Mouse (Mus musculus): ENCODE data around the gene Tcp11l2.

The Tcp11l2 gene

DNA sequence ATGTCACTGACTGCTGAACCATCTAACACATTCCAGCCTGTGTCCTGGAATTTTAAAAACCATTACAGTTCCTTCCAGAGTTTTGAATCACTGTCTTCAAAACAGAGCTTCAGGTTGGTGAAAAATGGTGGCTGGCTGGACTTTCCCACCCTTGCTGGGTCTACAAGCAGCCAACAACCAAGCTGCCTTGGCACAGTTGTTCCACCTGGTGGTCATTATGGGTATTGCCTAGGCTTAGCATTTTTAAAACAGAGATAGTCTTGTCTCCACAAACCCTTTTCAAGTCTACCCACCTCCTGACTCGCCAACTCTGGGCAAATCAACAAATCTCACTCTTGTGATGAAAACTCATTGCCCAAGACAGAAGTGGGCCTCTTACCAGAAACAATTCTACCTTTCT, 17.9 kb upstream of the Tcp11l2 start:
- DNase-seq (ENCODE audit: low spot score in 2 of 2) = no peak

DNA sequence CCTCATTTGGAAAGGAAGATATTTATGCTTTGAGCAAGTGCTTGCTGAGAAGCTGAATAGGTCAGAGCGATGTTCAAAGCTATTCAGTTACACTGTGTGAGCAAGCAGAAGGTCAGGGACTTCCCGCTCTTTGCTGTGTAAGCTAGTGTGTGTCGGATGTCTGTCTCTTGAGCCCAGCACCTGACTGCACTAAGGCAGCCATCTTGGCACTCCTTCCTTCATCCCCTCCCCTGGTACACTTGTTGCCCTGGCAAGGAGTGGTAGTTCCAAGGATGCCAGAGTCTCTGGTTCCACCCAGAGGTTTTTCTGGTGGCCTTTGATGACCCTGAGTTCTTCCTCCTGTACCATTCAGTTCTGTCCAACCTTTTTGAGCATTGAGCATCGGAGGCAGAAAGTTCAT, 16.4 kb upstream of the Tcp11l2 start:
- DNase-seq (ENCODE audit: low spot score in 2 of 2) = no peak

DNA sequence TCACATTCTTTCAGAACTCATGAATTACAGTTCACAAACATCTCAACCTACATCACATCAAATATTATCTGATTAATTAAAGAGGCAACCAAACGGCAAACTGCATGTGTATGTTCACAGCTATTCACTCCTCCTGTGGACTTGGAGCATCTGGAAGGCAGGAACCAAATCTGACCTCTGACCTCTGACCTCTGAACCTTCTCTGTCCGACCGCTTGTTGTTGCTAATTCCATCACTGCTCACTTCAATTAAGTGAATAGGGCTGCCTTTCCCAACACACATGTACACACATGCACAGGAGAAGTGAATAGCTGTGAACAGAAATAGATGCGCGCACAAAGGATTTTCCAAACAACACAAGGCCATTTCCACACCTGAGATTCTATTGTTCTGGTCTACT, 14.3 kb upstream of the Tcp11l2 start:
- DNase-seq (ENCODE audit: low spot score in 2 of 2) = no peak

DNA sequence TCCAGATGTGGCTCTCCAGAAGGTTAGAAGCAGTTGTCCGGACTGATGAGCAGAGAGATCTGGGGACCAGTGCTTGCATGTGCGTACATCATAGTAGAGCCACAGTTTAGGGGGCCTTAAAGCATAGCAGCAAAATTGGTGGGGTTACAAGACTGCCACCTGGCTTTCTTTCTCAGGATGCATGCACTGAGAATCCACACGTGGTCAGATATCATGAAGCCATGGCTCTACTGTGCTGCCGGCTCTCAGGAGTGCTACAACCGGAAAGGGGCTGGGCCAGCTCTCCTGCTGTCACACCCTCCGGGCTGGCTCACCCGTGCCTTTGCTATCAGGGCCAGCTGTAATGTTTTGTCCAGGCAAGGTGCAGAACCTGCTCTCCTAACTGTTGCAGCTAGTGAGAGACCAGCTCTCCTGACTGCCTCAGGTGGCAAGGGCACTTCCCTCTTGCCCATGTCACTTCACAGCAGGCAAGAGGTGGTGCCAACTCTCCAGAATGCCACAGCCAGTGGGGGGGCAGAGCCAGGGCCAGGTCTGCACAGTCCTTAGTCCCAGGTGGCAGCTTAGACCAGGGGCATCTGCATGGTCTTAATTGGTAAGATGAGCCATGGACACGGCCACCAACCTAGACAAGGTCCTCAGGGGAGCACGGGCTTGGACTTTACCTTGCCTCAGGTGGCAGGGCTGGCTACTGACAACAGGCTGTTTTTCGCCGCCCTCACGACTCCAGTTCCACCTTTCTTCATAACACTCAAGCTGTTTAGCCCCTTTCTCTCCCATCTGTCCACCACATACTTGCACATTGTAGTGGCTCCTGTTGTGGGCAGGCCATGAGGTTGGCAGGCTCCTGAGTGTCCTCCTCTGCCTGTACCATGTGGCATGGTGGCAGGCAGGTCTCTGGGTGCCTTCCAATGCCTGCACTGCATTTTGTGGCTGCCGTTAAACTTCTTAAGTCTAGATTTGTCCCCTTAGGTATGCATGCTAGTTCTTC, 13.6 kb upstream of the Tcp11l2 start:
- peak; percentile 15 to 30 for DNase-seq (ENCODE audit: low spot score in 2 of 2)

DNA sequence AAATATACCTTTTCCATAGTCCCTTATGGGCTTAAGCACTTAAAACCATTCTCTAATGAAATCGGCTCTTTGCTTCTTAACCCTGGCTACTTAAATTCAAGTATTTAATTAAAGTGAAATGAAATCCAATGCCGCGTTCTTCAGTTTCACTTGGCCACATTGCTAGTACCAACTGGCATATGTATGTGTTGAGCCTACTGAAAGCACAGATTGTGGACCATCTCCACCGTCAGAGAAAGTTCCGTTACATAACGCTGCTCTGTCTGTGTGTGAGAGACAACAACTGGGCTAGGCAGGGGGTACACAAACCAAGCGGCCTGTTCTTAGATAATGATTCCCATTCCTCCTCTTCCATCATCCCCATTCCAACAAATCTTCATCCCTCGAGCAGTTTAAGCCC, 12.0 kb upstream of the Tcp11l2 start:
- no peak for DNase-seq (ENCODE audit: low spot score in 2 of 2)

DNA sequence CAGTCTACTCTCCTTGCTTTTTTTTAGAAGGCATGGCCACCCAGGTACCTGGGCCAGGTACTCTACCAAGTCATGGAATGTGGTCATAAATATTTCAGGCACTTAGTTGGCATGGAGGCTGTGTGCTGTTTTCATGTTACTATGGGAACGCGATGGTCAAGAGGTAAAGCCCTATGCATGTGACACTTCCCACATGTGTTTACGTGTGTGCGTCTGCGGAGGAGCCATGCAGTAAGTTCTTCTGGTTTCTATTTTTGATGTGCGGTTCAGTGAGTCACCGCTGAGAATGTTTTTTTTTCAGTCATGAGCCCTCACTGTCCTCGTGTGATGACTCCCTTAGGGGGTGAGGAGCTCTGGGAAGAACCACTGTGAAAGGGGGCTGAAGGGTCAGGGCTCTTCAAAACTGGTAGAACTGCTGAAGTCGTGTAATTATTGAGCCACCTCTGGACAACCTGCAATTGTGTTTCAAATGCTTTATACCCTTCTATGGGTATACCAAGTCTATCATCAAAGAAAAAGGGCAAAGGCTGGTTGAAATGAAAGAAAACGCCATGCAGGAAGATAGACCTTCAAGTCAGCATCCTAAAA, 5.3 kb upstream of the Tcp11l2 start:
- DNase-seq (ENCODE audit: low spot score in 2 of 2) = no peak

DNA sequence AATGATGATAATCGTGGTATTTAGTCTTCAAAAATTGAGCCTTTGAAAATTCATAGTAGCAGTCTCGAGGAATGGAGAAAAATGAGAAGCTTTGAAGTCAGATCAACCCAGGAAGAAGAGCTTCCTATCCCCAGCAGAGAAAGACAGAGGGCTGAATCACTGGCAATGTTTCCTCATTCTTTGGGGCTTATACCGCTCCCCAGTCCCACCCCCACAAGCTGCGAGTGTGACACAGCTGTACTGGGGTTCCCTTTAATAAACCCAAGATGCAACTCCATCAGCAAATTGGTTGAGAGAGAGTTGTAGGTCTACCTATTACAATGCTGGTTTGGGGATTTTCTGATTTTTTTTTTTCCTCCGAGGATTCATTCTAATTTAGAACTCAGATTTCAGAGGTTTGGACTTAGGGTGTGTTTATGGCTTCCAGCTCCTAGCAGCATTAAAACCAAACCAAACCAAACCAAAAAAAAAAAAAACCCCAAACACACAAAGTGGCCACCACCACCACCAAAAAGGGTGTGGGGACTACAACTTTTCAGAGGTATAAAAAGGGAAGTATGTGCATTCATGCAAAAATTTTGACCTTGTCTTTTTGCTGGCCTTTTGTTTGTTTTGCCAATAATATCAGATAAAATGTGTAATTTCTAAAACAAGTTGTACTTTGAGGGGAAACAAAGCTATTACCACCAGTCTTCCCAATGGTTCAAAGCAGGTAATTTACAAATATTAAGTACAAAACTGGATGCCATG, 2.6 kb upstream of the Tcp11l2 start:
- DNase-seq (ENCODE audit: low spot score in 2 of 2) = no peak

DNA sequence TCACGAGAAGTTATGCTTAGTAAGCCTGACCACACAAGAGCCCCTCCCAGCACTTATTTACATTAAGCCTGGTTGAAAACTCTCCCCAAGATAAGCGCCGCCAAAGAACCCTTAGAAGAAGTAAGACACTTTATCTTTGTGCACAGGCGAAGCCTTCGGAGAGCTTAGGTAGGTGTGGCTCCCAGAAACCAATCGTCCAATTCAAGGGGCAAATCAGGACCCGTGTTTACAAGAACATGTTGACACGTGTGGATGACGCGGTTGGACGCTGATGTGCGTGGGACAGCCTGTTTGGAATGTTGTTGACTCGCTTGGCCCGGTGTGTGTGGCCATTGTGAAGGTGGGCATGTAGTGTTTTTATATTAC, 414 bp upstream of the Tcp11l2 start:
- no peak for DNase-seq (ENCODE audit: low spot score in 2 of 2)

DNA sequence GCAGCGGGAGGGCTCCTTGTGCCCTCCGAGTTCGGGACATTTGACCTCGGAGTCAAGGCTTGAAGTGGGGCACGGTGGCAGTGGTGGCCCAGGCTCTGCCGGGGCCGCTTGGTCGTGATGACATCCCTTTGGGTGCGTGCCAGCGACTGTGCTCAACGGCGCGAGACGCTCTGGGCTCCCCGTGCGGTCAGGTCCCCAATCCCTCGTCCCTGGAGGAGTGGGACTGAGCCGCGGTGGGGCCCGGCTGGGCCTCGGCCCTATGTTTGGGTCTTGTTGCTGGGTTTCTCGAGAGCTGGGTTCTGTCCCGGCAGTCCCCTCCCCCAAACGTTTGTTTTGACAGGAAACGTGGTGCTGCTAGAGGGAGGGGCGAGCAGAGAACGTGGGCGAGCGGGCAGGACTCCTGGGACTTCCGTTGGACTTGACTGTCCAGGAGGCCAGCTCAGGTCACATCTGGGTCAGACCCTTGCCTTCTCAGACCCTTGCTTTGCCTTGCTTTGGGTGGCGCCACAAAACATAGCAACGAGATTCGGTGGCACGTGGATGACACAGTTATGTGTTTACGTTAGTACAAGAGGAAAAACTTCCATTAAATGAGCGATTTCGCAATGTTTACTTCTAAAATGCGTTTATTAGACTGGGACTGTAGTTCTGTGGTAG, 773 bp downstream of the Tcp11l2 start:
- peak; percentile 48 to 70 for DNase-seq (ENCODE audit: low spot score in 2 of 2)

DNA sequence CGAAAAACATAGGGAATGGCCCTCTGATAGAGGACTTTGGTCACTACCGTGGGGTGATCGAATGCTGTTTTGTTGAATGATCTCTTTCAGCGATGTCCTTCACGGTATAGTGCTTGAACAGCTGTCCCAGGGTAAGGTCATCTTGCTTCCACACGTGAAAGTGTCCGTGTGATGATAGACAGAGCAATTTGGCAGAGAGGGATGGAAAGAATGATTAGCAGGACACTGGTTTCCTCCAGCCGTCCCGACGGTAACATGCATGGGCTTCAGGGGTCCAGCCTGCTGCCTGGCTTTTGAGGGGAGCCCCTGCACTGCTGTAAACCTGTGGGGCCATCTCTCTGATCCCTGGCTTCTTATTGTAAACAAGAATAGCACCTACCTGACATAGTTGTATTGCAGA, 2.3 kb downstream of the Tcp11l2 start:
- DNase-seq (ENCODE audit: low spot score in 2 of 2) = no peak

DNA sequence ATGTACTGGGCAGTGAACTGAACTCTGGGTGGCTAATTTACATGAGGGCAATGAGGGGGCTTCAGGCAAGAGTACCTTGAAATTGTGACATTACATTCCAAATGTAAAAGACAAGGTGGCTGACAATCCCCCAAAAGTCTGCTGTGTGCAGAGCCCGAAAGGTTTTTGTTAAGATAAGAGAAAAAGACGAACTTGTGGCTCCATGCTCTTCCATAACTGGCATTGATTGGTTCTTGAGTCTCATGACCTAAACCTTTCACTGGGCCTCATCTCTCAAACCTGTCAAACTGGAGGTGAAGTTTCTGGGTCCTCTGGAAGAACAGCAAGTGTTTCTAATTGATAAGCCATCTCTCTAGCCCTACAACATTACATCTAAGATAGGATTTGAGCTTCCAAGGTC, 3.1 kb downstream of the Tcp11l2 start:
- DNase-seq (ENCODE audit: low spot score in 2 of 2) = no peak

DNA sequence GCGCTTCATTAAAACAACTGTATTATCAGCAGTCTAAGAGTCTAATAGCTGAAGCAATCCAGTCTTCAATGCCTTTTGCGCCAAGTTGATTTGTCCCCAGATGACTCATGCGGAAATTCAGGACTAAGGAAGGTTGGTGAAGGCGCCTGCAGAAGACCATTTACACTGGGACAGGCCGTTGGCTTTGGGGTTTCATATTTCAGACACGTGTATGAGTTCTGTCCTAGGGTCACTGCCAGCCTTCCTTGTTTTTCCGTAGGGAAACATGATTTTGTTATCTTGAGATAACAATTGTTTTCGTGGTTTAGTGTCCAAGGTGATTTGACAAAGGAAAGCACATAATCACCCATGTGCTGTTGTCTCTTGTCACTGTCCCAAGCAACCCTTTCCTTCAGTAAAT, 4.8 kb downstream of the Tcp11l2 start:
- no peak for DNase-seq (ENCODE audit: low spot score in 2 of 2)

DNA sequence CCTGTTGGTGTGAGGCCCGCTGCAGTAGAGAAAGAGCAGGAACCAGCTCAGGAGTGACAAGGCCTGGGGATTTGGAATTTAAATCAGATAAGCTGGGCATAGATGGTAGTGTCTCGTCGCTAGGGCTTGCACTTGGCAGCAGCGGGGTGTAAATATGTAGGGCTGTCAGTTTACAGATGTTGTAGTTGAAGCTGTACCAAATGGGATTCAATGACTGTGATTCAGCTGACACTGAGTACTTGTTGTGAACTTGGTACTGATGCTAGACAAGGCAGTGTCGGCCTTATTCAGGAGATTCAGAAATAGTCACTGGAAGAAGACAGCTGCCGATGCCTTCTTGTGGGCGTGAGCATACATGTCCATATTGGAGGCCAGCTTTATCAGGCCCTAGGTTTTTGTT, 5.8 kb downstream of the Tcp11l2 start:
- no peak for DNase-seq (ENCODE audit: low spot score in 2 of 2)

DNA sequence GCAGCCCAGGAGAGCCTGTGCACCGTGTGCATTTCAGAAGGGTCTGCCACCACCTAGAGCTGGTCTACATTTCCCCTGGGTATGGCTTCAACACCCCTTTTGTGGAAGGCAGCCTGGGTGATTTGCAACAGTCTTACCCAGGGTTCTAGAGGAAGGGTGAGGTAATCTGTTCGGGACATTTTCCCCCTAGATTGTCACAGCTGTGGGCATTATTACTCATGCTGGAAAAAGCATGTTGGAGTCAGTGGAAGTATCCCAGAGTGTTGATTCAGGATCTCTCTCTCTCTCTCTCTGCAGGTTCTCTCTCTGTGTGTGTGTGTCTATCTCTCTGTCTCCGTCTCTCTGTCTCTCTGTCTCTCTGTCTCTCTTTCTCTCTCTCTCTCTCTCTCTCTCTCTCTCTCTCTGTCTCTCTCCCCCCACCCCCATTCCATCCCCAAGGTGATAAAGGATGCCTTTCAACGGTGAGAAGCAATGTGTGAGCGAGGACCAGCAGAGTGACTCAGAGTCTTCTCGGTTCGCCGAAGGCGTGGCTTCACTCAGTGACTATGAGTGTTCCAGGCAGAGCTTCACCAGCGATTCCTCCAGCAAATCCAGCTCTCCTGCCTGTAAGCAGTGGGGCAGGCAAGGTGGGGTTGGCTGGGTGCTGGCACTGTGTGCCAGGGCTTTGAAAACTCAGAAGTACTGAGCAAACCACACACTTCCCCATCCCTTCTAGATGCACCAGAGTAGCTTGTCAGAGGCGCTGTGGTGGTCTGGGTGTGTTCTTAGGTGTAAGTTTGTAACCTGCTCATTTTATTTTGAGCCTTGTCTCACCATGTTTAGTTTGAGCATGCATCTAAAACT, 8.2 kb downstream of the Tcp11l2 start:
- DNase-seq (ENCODE audit: low spot score in 2 of 2) = no peak

DNA sequence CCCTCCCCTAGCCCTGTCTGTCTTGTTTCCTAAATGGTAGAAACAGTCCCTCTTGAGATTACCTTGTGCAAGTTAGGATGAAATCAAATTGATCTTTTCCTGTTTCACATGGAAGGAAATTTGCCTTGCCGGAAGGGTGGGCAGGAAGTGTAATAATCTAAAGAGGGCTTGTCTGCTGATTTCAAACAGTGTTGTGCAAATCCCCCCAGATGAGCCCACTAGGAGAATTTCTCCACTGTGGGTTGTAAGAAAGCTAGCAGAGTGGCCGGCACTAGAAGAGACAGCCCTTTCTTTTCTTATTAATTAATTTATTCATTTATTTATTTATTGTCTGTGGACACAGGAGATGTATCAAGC, 8.8 kb downstream of the Tcp11l2 start:
- DNase-seq (ENCODE audit: low spot score in 2 of 2) = no peak

DNA sequence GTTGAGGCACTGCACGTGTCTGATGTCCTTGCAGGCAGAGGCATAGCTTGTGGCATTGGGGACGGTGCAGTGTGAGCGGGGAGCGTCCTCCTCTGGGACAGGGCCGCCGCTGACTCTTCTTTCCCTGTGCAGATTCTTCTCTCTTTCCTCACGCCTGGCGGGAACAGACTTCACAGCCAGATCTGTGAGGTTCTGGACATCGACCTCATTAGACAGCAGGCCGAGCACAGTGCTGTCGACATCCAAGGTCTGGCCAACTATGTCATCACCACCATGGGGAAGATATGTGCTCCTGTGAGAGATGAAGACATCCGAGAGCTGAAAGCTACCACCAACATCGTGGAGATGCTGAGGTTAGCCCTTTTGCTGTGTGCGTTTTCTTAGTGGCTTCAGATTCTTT, 14.5 kb downstream of the Tcp11l2 start:
- DNase-seq (ENCODE audit: low spot score in 2 of 2) = no peak

DNA sequence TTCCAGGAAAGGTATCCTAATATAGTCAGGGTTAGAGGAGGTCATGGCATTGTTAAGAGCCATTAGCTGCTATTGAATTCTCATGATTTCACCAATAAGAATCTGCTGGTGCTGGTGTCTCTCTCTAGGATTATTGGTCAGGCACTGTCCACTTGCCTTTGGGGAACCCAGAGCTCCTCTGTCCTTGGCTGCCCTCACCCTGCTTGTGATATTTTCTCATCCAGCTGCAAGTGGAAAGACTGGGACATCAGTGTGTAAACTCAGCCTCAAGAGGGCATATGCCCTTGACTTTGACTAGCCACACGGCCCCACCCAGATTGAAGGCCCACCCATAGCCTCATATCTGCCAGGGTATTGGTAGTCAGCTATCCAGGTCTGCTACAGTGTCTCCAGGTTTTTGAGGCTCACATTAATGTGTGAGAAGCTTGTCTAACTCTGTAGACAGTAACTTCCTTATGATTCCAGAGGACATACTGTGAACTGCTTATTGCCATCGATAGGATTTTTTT, 15.3 kb downstream of the Tcp11l2 start:
- no peak for DNase-seq (ENCODE audit: low spot score in 2 of 2)

DNA sequence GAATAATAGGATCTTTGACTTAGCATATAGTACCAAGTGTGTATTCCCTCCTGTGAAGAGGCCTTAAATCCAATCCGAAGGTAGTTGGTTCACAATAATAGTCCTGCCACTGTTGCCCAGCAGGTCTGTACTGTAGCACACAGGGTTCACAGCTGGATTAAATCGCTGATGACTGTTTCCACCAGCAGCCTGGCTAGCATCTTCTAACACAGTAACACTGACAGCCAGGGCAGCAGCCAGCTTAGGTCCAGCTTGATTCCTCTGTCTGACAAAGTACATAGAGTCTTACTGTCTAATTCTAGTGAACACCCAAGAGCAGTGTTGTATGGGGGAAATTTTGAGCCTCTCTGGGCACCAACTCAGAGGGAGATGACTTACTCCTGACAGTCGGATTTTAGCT, 16.3 kb downstream of the Tcp11l2 start:
- no peak for DNase-seq (ENCODE audit: low spot score in 2 of 2)

DNA sequence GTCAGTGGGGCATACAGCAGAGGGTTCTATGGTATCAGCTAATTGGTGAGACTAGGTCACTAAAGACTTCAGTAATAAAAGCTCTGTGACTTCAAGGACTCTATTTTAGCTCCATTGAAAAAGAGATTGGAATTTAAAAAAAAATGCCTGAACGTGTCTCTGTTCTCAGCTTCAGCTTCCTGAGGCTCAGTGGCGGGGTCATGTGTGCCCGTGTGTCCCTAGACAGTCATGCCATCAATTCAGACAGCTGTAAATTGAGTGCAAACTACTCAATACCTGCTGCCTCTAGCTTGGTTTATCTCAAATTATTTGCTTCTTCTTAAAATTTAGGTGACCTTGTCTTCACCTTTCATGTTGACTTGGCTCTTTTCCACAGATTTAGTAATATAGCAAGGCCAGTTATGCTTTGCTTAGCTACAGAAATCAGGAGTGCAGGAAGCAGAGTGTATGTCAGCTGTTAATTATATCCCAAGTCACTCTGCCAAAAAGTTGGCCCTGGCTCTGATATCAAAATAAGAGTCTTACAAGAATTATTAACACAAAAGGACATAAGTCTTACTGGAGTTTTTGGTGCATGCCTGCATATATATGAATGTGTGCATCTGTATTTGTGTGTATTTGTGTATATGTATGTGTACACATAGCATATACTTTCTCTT, 20.8 kb downstream of the Tcp11l2 start:
- no peak for DNase-seq (ENCODE audit: low spot score in 2 of 2)

DNA sequence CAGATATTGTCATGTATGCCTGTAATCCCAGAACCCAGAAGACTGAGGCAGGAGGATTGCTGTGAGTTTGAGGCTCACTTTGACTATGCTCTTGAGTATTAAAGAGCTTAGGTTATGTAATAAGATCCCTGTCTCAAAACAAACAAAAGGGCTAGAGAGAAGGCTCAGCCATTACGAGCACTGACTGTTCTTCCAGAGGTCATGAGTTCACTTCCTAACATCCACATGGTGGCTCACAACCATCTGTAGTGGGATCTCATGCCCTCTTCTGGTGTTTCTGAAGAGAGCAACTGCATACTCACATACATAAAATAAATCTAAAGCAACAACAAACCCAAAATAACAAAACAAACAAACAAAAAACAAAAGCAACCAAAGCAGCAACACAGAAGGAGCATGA, 21.7 kb downstream of the Tcp11l2 start:
- DNase-seq (ENCODE audit: low spot score in 2 of 2) = no peak

DNA sequence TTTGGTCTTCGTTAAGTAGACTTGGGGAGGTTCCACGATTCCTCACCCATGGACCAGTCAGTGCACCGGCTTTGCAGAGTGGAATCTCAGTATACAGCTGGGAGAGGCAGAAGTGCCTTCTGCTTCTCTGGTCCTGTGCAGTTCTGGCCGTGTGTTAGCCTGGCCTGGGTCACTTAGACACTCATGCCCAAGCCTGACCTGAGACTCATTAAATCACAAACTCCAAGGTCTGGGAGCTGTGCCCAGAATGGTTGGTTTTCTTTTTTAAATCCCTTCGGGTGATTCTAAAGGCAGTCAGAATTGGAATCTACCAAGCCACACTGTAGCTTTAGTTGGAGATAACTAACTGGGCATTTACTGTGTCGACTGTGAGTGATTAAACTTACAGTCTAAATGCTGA, 23.7 kb downstream of the Tcp11l2 start:
- no peak for DNase-seq (ENCODE audit: low spot score in 2 of 2)

Data from spleen, postnatal 14 days (tissue).